Mouse (Mus musculus) left cerebral cortex, adult 18-20 months (tissue): ENCODE data around the gene Ddn. TPM values are rescaled to one million over a fixed set of nuclear protein-coding genes. Genes with fewer than 3 reads are reported as not detected.

Experiments used
- DNase-seq, 2 experiments: peaks; one replicate each; pipeline ENCODE4 v3.0.0; 2021 to 2022; ENCODE audit warnings: low spot score in 2 of 2, mixed read lengths in 1 of 2
- long read RNA-seq, 2 experiments: library from polyadenylated mRNA; stranded (forward); transcript quantifications; one replicate each; pipeline ENCODE4 v2.0.0; 2021
- total RNA-seq, 2 experiments: library from RNA; stranded (reverse); gene quantifications; 2 replicates each; pipeline ENCODE4 v1.2.3; 2021

Ddn gene
- 100 to 1,000 TPM; 778 to 797 TPM for total RNA-seq
- long read RNA-seq, experiment 1, transcript Ddn-201 (2 exons, 3,745 nt), result major isoform, 21 of 395 reads
- long read RNA-seq, experiment 1, partial matches to known transcripts, result 0 of 395 reads
- long read RNA-seq, experiment 1, other reads (novel, unspliced or antisense), result 374 of 395 reads
- long read RNA-seq, experiment 2, transcript Ddn-201 (2 exons, 3,745 nt), result major isoform, 11 of 385 reads
- long read RNA-seq, experiment 2, partial matches to known transcripts, result 0 of 385 reads
- long read RNA-seq, experiment 2, other reads (novel, unspliced or antisense), result 374 of 385 reads

GRCm38 (mm10) chr15:98809390-98809789 is at the start of gene Ddn:
Gene Ddn, minus strand, starts transcription at chr15:98809490.
- no peak for DNase-seq

GRCm38 (mm10) chr15:98854214-98854613 is 44.9 kb upstream of the Ddn start:
- DNase-seq, result no peak

GRCm38 (mm10) chr15:98853161-98853937 is 44.1 kb upstream of the Ddn start:
- no peak for DNase-seq

- DNase-seq, result no peak
Measured at GRCm38 (mm10) chr15:98852733-98853132, 43.4 kb upstream of the Ddn start.

- DNase-seq, result no peak
Measured at GRCm38 (mm10) chr15:98852071-98852470, 42.8 kb upstream of the Ddn start.

GRCm38 (mm10) chr15:98851229-98851818 is 42.0 kb upstream of the Ddn start:
- no peak for DNase-seq

- DNase-seq, result no peak
Measured at GRCm38 (mm10) chr15:98850668-98851067, 41.4 kb upstream of the Ddn start.

- DNase-seq, result no peak
Measured at GRCm38 (mm10) chr15:98849956-98850600, 40.8 kb upstream of the Ddn start.

DNA sequence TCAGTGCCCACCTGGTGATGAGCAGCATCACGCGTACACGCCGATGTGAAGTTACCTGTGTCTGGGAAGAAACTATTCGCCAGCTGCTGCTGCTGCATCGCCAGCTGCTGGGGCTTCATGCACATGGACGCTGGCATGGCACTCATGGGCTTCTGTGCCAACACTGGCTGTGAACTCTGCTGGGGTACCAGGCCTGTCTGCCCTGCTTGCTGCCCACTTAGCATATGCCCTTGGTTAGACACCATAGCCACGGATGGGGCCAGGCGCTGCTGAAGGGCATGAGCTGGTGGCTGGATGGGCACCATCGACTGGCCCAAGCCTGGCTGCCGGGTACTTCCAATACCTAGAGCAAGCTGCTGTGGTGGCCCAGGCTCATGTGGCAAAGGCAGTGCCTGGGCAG is 39.9 kb upstream of the Ddn start:
- DNase-seq, result no peak

GRCm38 (mm10) chr15:98846140-98846539 is 36.9 kb upstream of the Ddn start:
- DNase-seq, result no peak

DNA sequence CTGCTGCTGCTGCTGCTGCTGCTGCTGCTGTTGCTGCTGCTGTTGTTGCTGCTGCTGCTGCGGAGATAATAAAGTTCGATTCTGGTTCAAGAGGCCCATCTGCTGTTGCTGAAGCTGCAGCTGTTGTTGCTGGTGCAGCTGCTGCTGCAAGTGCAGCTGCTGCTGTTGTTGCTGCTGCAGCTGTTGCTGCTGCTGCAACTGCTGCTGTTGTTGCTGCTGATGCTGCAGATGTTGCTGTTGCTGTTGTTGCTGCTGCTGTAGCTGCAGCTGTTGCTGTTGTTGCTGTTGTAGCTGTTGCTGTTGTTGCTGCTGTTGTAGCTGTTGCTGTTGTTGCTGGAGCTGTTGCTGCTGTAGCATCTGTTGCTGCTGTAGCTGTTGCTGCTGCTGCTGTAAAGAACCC is 35.9 kb upstream of the Ddn start:
- no peak for DNase-seq

DNA sequence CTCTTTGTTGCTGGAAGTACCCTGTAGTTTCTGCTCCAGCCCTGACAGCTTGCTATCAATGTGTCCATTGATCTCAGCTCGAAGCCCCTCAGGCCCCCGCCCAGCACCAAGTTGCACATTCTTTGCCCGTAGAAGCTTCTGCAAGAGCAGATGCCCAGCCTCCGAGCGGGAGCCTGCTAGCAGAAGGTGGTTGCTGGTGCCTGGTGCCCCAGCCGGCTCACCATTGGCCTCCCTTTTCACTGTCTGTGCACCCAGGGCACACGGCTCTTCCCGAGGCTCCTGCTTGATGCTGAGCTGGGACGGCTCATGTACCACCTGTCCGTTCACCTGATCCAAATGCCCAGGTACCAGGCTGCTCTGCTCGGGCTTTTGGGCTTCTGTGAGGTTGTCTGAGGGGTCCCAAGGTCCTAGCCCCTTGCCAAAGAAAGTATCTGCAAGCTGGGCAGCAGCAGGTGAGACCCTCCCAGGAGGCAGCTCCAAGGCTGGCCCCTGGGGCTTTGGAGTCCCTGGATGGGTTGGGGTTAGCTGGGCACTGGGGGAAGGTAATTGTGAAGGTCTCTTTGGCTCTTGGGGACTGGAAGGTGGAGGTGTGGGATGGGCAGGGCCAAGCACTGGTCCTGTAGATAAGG is 34.4 kb upstream of the Ddn start:
- no peak for DNase-seq

GRCm38 (mm10) chr15:98839671-98840585 is 30.6 kb upstream of the Ddn start:
- DNase-seq, result no peak

DNA sequence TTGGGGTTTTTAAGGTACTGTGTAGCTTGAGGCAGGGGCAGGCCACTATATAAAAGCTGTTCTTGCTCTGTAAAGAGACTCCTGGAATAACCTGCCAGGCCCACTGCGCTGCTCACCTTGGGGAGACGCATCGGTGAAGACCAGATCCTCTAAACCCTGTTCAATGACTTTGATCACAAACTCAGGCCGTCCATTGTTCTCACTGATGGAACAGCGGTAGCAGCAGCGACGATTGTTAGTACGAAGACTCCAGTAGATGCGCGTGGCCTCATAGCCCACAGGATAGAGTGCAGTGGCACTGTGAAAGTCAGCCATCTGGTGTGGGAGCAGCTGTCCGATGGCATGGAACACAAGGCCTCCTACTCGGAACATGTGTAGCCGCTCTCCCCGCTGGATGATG is 29.9 kb upstream of the Ddn start:
- DNase-seq, result no peak

- DNase-seq, result no peak
Measured at GRCm38 (mm10) chr15:98837743-98838103, 28.4 kb upstream of the Ddn start.

- DNase-seq, result no peak
Measured at GRCm38 (mm10) chr15:98837006-98837742, 27.9 kb upstream of the Ddn start.

DNA sequence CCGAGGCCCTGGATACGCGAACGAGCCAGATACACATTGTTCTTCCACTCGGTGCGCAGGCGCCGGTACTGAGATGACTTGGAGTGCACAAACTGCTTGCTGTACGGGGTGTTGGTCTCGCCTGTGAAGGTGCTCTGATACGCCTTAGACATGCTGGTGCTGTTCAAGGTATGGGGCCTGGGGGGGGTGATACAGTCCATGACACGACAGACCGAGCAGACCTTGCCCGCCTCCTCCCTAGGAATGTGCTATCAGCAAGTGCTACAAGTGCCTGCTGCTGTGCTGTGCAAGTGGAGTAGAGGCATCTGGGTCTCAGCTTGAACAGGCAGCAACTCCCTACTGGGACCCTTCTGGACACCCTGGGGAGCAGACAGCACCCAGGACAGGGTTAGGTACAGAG is 26.0 kb upstream of the Ddn start:
- DNase-seq, result no peak

- DNase-seq, result no peak
Measured at GRCm38 (mm10) chr15:98834059-98834458, 24.8 kb upstream of the Ddn start.

DNA sequence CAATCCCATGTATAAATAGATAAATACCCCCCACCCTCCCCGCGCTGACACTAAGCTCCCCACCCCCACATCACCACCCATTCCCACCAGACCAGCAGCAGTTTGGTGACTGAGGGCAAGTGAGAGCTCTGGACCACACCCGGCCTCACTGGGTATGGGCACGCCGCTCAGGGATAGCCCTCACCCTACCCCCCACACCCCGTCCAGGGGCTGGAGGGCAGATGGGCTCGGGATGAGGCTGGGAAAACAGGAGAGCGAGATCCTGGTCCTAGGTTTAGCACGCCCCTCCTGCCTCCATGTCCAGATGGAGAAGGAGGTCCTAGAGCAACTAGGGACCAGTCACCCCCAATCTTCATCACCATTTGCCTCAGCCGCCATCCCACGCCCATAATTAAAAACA is 24.0 kb upstream of the Ddn start:
- no peak for DNase-seq
